Mouse (Mus musculus) gastrocnemius, postnatal 36 days (tissue): Measurements from ENCODE around the gene Fbxw4. TPM values are rescaled to one million over a fixed set of nuclear protein-coding genes. Genes with fewer than 3 reads are reported as not detected.
A peak's percentile ranks its signal among the peaks of the same experiment; 100 is the strongest.

Experiments used
- DNase-seq, 2 experiments: peaks; one replicate each; pipeline ENCODE4 v3.0.0; 2022
- intact Hi-C: fragments of 180-260 bp; cut with DNase I; formaldehyde crosslinking; loops from one replicate; pipeline ENCODE4 v1.15.1; 2025
- total RNA-seq, 2 experiments: library from RNA; stranded (reverse); gene quantifications; 2 replicates each; pipeline ENCODE4 v1.2.3; 2021

The Fbxw4 gene
- total RNA-seq, 2 experiments from 2014 or later = 22.5 to 22.6 TPM

GRCm38 (mm10) chr19:45584856-45585620 is 75.1 kb downstream of the Fbxw4 start:
- intact Hi-C loops = no loop called here

DNA sequence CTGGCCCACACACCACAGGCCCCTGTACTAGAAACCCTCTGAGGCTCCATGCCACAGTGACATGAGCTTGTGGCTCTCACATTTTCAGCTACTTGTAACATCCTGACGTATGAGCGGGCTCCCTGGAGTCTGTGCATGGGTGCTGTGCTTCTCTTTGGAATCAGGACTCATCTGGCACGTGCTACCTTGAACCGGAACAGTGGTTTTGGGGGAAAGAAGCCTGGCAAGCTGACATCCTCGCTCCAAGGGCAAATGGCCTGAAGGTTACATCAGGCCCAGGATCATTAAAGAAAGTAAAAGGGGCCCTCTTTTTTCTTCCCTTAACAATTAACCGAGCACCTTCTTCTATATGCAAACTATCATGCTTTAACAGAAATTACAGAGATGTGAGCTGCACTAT is 77.0 kb downstream of the Fbxw4 start:
- DNase-seq = no peak
- intact Hi-C loops = no loop called here

More at GRCm38 (mm10) chr19:45584856-45585620, 75.1 kb downstream of the Fbxw4 start:
- no peak for DNase-seq

GRCm38 (mm10) chr19:45582161-45582560 is 78.0 kb downstream of the Fbxw4 start:
- DNase-seq = no peak
- intact Hi-C loops = no loop called here

GRCm38 (mm10) chr19:45581257-45581656 is 78.9 kb downstream of the Fbxw4 start:
- DNase-seq = peak in 1 of 2 experiments; percentile 46
- intact Hi-C loops = no loop called here

DNA sequence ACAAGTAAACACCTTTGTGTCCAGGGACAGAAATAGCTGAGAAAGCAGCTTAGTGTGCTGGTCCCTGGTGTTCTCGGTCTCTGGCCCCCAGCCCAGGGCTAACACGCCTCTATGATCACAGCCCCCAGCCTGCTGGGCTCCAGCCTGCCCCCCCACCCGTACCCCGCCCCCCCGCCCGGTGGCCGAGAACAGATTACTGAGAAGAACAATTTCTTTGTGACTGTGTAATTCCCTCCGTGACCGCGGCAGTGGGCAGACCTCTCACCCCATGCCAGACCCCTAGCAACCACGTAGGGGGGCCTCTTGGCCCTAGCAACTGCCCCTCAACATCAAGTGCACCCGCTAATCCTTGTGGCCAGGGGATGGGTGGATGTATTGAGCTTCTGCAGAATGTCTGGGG is 79.9 kb downstream of the Fbxw4 start:
- intact Hi-C loops = no loop called here

GRCm38 (mm10) chr19:45579416-45579815 is 80.7 kb downstream of the Fbxw4 start:
- intact Hi-C loops = loop anchor here (10.0 kb wide), 1 partner anchor 45 kb away; no protein-coding TSS in a partner anchor
- no peak for DNase-seq

More for the DNA sequence above, 79.9 kb downstream of the Fbxw4 start:
- no peak for DNase-seq

DNA sequence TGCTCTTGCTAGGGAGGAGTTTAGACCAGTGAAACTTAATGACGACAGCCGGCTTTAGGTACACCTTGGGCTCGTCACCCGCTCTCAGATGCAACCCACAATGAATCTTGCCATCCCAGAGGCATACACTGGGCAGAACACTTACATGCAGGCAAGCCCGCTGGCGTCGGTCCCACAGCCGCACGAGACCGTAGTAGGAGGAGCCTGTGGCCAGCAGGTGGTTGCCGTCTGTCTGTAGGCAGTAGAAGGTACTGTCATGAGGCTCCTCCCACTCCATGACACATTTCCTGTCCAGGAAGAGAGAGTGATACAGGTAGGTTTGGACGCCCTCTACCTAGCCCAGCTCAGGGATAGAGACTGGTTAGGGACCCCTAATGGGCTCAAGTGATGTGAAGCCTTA is 81.1 kb downstream of the Fbxw4 start:
- intact Hi-C loops = loop anchor here (10.0 kb wide), 1 partner anchor 46 kb away; no protein-coding TSS in a partner anchor
- DNase-seq = no peak

GRCm38 (mm10) chr19:45577141-45577750 is 82.9 kb downstream of the Fbxw4 start:
- intact Hi-C loops = loop anchor here (10.0 kb wide), 1 partner anchor 48 kb away; no protein-coding TSS in a partner anchor
- no peak for DNase-seq

DNA sequence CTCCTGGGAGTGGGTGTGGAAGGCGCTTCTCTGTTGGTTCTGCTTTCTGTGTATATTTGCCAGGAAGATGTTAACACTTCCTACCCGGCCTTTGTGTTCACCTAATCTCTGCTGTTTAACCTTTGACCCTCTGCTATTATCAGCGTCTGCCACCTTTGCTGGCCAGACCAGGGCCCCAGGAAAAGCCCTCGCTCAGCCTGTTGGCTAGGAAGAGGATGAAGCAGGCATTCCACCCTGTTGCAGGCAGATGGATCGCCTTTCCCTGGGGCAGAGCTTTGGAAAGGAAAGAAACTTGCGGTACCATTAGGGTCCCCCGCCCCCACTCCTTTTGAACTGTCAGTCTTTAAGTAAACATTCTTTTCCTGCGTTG is 84.5 kb downstream of the Fbxw4 start:
- intact Hi-C loops = loop anchor here (2.0 to 10.0 kb wide), 2 partner anchors 49 to 171 kb away; no protein-coding TSS in a partner anchor
- DNase-seq = no peak

- DNase-seq = no peak
- intact Hi-C loops = loop anchor here (2.0 to 10.0 kb wide), 2 partner anchors 50 to 172 kb away; no protein-coding TSS in a partner anchor
Measured at GRCm38 (mm10) chr19:45574941-45575631, 85.0 kb downstream of the Fbxw4 start.

GRCm38 (mm10) chr19:45574339-45574898 is 85.7 kb downstream of the Fbxw4 start:
- intact Hi-C loops = loop anchor here (2.0 to 10.0 kb wide), 2 partner anchors 50 to 172 kb away; no protein-coding TSS in a partner anchor

DNA sequence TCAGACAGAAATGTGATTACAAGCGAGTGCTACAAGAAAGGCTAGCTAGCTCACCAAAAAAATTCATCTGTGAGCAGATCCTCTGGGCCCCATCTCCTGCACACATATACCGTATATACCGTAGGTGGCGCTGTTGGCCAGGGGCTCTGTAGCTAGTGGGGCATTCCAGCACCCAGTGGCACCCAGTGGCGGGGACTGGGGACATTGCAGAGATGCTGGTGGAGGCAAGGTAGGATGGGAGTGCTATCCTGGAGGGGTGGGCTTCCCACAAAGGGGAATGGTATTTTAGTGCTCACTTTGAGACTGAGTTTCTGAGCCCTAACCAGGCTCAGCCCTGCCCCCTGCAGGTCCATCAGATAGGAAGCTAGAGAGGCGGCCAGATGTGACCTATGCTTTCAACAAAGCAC is 86.2 kb downstream of the Fbxw4 start:
- intact Hi-C loops = loop anchor here (2.0 to 10.0 kb wide), 2 partner anchors 51 to 173 kb away; no protein-coding TSS in a partner anchor

More at GRCm38 (mm10) chr19:45574339-45574898, 85.7 kb downstream of the Fbxw4 start:
- DNase-seq = no peak

DNA sequence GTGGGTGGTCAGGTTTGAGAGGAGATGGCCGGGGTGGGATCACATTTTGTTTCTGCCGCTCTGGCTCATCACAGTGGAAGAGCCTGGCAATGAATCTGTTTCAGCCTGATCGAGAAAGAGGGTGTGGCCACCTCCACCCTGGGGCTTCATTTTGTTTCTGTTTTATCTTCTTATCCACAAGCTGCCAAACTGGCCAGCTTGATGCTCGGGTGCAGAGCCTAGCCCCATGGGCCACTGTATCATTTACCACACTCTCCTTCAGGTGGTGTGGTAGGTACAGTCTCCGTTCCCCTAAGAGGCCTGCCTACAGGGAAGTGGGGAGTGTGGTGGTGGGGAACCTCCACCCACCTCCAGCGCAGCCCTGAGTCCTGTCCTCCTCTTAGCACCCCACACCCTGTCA is 87.1 kb downstream of the Fbxw4 start:
- DNase-seq = no peak

More for the DNA sequence above, 86.2 kb downstream of the Fbxw4 start:
- peak; percentile 68 to 71 for DNase-seq

GRCm38 (mm10) chr19:45567367-45567766 is 92.7 kb downstream of the Fbxw4 start:
- no peak for DNase-seq
- intact Hi-C loops = no loop called here

More for the DNA sequence above, 87.1 kb downstream of the Fbxw4 start:
- intact Hi-C loops = loop anchor here (10.0 kb wide), 1 partner anchor 52 kb away; no protein-coding TSS in a partner anchor

DNA sequence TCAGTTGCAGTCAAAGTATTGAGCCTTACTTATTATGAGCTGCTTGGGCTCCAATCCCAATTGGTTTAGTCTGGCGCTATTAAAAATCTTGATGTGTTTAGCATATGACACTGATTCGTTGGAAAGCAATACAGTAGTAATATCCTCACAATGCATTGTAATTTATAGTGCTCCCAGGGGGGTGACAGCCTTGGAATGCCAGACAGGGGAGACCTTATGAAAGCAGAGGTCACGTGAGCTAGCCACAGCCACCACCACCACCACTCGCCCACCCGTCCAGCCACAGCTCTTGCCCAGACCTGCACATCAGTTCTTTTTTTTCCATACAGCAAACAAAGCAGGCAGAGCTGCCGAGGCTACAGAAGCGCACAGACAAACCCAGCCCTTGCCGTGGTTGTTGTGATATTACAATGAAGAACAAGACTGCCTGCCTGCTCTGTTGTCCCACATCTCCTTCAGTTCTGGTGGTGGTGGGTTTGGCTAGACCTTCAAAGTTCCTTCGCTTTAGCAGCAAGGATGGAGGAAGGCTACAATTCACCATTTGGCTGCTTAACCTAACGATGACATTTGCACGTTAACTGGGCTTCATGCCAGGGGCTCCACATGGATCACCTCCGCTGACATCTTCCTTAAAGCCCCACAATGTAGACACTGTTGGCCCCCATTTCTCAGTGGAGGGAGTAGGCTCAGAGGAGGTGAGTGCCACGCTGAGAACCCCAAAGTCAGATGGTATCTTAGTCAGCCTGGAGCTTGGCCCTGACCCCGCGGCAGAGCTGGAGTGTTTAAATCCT is 94.0 kb downstream of the Fbxw4 start:
- intact Hi-C loops = no loop called here
- no peak for DNase-seq

- DNase-seq = peak; percentile 72 to 75
- intact Hi-C loops = no loop called here
Measured at GRCm38 (mm10) chr19:45560153-45560890, 99.8 kb downstream of the Fbxw4 start, which contains the start of the genes Poll and Gm17018. TSS of gene Poll (minus strand) at chr19:45560531. TSS of gene Gm17018 (plus strand) at chr19:45560615.

DNA sequence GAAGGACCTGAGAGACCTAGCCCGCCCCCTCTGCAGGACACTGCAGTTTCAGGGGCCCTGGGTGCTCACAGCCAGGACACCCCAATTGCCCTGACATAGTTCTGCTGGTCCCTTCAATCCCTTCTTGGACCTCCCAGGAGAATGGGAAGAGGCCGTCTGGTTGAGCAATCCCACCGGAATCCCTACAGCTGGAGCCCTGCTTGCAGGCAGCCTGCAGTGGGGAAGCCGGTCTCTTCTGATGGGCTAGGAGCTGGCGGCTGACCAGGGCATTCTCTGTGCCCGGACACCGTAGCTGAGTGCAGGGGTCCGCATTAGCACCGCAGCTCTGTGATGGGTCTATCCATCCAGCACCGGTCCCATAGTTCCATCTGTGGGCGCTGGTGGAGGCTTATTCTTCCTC is 106.0 kb downstream of the Fbxw4 start:
- DNase-seq = no peak
- intact Hi-C loops = no loop called here

- intact Hi-C loops = no loop called here
- DNase-seq = no peak
Measured at GRCm38 (mm10) chr19:45552187-45552586, 107.9 kb downstream of the Fbxw4 start.

DNA sequence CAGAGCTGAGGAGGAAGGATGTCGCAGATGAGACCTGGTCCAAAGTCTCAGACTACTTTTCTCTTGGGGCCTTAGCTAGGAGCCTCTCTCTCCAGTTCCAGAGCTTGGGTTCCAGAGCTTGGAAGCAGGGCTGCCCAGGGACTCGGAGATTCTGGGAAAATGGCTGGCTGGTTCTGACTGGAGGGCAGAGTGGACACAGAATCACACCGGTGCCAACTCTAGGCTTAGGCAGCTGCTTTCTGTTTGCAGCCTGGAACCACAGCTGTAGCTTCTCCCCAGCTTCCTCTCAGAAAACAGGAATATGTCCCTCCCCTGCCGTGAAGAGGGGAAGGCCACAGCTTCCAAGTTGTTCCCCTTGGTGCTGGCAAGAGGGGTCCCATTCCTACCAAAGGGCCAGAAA is 110.2 kb downstream of the Fbxw4 start:
- intact Hi-C loops = loop anchor here (5.0 to 10.0 kb wide), 2 partner anchors 115 to 373 kb away; no protein-coding TSS in a partner anchor
- no peak for DNase-seq
